Mouse (Mus musculus) WW6 (cell line): ENCODE results near the gene Fahd1.

Experiments
- DNase-seq: peaks from one replicate; pipeline ENCODE4 v3.0.0-alpha.2; 2013; ENCODE audit warnings: low read depth, low spot score

Gene Fahd1

DNA sequence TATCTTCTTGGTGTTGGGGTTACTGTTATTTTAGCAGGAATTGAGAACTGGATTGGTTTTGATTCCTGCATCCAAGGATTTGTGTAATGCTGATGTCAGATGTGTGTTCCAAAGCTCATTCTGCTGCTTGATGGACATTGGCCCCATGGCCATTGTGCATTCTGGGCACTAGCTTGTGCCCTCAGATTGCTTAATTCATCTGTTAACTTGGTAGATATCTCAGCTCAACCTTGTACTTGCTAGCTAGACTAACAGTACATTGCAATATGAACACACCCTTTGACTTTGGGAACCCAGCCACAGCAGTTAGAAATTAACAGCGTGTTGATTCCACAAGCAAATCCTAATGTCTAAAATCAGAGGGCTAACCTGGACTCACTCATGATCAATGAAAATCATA, 2.8 kb downstream of the Fahd1 start:
- no peak for DNase-seq

DNA sequence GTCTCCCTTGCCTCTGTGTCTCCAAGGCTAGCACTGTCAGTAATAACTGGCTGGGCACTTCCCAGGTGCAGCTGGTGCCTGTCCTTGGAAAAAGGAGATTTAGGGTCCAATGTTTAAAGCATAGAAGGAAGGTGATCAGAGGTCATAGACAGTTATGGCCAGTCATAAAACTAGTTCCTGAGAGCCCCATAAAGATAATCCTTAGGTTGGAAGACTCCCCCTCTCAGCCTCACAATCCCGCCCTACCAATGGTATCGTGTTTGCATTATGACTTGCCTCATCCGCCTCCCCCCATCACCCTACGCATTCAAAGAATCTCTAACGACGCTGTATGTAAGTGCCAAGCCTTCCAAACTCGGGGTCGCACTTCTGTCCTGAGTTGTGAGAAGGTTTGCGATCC, 5.6 kb downstream of the Fahd1 start:
- no peak for DNase-seq

DNA sequence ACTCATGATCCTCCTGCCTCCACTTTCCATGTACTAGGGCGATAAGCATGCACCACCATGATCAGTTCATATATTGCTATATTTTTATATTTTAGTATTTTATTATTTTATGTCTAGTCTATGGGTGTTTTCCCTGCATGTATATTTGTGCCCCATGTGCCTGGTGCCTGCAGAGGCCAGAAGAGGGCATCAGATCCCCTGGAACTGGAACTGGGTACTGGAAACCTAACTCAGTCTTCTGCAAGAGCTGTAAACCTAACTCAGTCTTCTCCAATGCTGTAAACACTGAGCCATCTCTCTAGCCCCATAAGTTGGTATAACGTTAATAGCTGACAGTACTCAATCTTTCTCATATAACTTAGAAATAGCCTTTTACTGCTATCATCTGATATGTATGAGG, 7.5 kb downstream of the Fahd1 start:
- no peak for DNase-seq

DNA sequence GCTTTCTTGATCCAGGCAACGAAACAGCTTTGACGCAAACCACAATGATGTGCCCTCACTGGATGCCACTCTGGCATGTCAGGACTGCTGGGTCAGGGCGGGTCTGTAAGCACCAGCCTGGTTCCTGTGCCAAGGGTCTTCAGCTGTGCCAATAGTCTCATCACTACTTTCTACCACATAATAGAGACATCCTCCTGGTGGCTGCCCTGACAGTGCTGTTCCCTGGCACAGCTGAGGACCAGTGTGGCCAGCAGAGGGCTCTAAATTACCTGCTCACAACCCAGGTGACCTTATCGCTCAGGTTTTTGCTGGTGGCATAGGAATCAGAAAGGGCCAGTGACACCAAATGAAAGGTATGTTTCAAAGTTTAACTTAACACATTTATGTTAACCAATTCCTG, 9.0 kb downstream of the Fahd1 start:
- no peak for DNase-seq

DNA sequence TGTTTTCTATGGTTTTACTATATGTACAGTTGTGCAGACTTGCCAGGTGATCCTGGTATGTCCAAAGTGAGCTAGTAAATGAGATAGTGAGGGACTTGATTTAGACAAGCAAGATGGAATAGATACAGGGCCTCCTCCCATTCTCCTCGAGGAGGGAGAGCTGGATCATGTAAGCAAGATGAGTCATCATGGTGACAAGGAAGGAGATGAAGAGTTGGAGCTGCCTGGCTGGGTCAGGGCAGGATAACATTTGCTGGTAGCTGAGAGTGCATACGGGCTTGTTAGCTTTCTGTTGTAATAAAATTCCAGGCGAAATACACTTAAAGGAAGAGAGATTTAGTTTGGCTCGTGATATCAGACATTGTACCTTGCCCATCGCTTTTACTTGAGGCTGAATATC, 9.8 kb downstream of the Fahd1 start:
- DNase-seq: no peak

DNA sequence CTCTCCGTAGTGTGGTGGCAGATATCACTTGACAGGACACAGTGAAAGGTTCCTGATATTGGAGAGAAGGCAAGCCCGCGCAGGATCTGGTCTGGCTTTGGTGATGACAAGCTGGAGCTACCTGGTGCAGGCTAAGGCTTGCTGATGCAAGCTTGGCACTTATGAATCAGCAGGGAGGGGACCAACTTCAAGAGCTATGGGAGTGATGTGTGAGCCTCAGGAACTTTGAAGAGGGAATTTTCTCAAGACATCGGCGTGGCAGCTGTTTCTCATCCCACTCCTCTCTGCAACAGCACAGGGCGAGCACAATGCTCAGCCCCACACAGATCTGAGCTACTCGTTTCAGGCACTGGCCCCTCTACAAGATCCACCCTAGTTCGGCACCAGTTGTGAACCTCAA, 10.3 kb downstream of the Fahd1 start, which contains the start of gene Hagh:
TSS of gene Hagh (plus strand) at position 302 of the 400 bp plus-strand sequence.
- DNase-seq: no peak

DNA sequence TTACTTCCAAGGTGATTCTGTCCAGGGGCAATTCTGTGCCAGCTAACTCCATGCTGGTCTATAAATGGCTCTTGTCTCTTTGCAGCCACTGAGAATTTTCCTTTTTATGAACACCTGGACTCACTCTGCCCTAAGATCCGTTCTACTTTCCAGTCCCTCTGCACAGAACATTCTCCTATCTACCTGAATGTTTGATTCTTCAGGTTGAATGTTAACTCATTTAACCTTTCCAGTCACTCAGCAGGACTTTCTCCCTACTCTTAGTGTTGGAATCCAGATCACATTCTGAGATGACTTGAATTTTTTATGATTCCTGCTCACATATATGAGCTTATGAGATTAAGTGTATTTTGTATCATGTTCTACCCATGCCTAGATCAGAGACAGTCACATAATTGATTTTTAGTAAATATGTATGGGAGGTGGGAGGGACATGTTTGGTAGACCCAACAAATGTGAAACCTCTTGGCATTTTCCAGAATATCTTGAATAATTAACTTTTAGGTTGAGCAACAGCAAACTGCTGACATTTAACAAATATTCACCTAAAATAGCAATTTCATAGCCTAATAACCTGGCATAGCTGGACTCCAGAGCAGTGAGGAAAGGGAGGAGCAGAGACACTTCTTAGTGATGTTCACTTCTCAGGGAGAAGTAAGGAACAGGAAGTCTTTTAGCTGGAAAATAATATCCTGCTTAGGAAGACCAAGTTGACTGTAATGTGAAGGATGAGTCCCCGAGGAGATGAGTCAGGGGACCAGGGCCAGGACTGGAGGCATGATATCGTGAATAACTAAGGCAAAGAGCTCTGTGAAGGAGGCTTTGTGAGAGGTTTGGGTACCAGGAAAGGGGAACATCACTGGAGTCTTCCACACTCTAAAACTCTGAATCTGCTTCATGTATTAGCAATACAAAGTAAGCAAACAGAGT, 28.5 kb downstream of the Fahd1 start:
- no peak for DNase-seq

DNA sequence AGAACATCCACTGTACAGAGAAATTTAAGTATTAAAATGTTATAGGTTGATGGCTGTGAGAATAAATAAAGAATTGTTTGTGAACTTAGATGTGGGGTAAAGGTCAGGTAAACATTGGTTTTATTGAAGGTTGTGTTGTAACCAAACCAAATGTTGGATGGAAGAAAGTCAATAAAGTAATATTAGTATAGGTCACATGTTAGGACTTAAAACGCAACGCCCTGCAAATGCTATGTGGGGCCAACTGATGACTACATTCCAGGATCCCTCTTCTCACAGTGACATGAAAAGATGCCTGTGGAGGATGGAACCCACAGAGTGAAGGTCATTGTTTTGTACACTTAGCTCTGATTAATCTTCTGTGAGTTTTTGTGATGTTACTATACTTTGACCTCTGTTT, 30.7 kb downstream of the Fahd1 start:
- DNase-seq: no peak

DNA sequence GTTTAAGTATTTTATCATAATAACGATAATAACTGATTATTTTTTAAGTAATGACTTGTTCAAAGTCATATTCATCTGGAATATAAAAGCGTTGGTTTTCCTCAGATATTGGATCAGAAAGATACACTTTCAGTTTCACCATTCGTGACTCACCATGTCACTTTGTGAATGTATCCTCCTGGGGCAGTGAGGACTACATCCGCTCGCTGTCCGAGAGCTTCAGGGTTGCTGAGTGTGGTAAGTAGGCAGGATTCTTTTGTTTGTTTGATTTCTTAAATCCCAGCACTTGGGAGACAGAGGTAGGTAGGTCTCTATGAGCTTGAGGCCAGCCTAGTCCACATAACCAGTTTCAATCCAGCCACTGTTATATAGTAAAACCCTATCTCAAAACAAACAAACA, 32.0 kb downstream of the Fahd1 start:
- DNase-seq: no peak

DNA sequence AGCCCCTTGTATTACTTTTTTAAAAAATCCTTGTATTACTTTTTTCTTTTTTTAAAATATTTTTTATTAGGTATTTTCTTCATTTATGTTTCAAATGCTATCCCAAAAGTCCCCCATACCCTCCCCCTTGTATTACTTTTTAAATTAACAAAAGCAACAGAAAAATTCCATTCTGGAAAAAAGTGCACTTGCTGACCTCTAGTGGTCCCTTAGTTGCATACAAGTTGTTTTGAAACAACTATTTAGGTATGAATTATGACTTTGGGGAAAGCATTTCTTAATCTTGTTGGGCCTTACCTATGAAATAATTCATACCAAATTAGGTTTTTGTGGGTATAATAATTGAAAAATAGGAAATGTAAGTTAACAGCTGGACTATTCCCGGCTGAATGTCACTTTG, 32.7 kb downstream of the Fahd1 start:
- DNase-seq: no peak

DNA sequence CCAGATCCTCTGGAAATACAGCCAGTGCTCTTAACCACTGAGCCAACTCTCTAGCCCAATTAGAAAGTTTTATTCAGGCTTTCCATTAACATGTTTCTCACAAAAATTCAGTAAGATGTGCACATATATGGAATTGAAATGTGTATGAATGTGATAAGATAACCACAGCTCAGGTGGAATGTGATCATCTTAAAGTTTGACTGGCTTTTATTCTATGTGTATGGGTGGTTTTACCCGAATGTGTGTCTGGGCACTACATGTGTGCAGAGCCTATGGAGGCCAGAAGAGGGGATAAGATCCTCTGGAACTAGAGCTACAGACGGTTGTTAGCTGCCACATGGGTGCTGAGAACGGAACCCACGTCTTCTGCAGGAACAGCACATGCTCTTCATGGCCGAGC, 34.9 kb downstream of the Fahd1 start:
- DNase-seq: no peak

DNA sequence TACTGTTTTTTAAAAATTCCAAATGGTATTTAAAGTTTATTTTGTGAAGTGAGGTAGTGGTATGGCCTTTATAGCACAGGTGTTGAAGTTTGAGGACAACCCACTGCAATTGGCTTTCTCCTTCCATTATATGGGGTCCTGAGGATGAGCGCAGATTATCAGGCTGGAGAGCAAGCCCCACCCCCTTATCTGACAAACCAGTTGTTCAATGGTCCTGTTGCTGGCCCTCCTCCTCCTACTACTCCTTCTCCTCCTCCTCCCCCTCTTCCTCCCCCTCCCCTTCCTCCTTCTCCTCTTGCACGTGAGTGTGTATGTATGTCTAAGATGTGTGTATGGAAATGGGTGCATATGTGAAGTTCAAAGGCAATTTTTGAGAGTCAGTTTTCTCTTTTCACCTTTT, 37.9 kb downstream of the Fahd1 start:
- no peak for DNase-seq

DNA sequence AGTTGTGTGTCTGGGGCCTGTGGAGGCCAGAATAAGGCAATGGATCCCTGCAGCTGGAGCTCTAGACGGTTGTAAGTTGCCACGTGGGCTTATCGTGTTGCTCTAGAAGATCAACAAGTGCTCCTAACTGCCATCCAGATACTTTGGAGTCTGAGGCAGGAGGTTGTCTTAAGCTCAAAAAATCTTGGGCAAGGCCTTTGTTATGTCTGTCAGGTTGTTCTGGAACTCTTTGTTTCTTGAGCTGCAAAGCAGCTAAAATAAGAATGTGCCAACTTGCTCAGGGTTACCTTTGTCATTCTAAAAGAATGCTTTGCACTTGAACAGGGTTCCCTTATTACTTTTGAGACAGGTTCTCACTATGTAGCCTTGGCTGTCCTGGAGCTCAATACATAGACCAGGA, 39.0 kb downstream of the Fahd1 start:
- no peak for DNase-seq

DNA sequence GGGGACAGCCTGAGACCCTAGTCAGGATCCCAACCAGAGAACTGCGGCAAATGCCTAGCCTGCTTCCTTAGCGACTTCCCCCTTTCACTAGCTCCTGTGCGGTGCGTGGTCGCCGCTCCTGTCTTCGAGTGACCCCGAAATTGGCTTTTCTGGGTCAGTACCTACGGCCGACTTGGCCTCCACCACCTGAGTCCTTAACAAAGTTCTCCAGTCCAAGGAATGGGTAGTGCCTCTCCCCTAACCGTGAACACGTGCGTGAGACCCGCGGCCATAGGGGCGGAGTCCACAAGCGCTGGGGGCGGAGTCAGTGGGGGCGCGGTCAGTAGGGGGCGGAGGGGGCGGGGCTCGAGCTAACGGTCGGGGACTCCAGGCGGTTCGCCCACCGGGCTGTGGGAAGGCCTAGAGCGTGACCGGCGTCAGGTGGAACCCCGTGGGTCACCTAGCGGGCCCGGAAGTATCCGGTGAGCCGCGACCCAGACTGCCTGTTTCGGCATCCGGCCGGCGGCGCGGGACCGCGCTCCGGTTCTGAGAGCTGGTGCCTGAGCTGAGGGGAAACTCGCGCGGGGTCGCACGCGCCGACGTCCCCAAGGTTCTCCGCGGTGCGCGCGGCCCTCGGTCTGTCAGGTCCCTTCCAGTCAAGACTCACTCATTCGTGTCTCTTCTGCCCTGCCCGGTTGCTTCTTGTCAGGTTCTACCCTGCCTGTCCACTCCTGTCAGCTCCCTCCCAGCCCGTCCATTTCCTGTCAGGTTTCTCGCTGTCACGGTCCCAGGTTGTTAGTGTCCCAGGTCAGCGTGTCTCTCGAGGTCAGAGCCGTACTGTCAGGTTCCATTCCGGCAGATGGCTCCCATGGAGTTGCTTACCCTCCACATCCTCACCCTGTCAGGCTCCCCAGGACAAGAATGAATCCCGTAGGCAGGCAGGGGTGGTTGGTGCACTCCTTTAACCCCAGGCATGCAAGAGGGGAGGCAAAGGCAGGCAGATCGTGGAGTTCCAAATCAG, 45.9 kb downstream of the Fahd1 start, which contains the start of gene Meiob:
TSS of gene Meiob (plus strand) at position 338 of the 1,000 bp plus-strand sequence.
- peak; percentile 62 for DNase-seq

DNA sequence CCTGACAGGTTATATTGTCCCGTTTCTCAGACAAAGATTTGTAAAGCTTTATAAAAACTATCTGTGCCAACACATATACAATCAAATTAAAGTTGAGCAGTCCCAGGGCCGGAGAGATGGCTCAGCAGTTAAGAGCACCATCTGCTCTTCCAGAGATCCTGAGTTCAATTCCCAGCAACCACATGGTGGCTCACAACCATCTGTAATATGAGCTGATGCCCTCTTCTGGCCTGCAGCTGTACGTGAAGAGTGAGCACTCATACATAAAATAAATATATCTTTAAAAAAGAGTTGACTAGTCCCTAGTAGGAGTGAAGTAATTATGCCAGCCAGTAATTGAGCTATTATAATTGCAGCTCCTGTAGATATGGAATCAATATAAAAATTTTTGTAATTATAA, 49.6 kb downstream of the Fahd1 start:
- DNase-seq: no peak

DNA sequence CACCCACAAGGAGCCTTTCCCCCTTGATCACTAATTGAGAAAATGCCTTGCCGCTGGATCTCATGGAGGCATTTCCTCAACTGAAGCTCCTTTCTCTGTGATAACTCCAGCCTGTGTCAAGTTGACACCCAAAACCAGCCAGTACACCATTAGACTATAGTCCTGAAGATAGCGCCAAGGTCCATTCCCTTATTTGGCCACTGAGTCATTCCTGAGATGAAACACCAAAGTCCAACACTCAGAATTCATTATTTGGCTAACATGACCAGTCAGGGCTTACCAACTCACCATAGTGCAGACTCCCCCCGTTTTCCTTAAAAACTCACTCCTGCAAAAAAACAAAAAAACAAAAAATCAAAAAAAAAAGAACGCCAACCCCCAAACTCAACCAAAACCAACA, 50.7 kb downstream of the Fahd1 start:
- no peak for DNase-seq
